Mouse (Mus musculus): ENCODE measurements around the gene Spag16. TPM values are rescaled to one million over a fixed set of nuclear protein-coding genes. Genes with fewer than 3 reads are reported as not detected.
A peak's percentile ranks its signal among the peaks of the same experiment; 100 is the strongest.

Gene Spag16
- polyA plus RNA-seq, 1 experiment from 2014 or later: 0.41 TPM

DNA sequence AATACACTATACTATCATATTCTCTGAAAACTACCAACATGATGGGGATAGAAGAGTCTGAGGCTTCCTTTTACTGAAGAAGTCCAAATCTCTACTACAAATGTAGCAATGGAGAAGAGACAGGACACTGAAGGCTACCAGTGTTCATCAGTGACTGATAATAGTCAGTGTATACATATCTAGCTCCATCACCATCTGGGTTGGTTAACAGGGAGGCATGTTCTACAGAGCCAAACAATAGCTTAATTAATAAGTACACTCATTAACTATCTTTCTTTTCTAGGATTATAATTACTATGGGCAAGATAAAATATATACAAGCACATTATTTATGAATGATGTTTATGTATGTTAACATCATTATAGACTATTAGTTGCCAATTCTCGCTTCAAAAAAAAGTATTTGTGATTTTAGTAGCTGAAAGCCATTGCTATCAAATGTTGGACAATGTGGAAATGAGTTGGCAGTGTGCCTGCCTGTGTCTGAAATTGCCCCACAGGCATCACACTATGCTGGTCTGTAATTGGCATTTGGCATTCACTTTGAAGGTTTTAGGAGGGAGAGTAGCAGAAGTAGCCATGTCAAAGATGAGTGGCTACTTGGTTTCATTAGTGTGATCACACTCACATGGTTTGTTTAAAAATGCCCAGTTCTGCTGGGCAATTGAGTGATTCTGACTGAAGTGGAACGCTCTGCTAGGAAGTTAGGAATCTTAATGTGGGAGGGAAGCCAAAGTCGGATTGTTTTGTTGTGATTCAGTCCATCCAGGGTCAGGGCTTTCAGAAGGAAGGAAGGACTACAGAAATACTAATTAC is 338.8 kb downstream of the Spag16 start:
- H3K4me2 ChIP-seq (ENCODE audit: low read depth, low read length): no peak overlapping the region
- no peak overlapping the region for H3K9ac ChIP-seq (ENCODE audit: low read length)
- H3K36me3 ChIP-seq (ENCODE audit: control insufficient read depth, insufficient read depth): no peaks in the 10 kb centered on the region
- no peaks in the 10 kb centered on the region for H3K9me3 ChIP-seq (replicated peaks; ENCODE audit: control insufficient read depth, low read length)
- no peak overlapping the region for H3K27ac ChIP-seq (ENCODE audit: low read length)
- H3K4me1 ChIP-seq (ENCODE audit: control insufficient read depth, insufficient read depth, low read length): no peaks in the 10 kb centered on the region
- H3K27me3 ChIP-seq (ENCODE audit: control insufficient read depth, insufficient read depth, low read length): no peaks in the 10 kb centered on the region
- no peak for ATAC-seq (replicated peaks; ENCODE audit: extremely low read depth, insufficient read depth, low FRiP score)
- no peak overlapping the region for H3K4me3 ChIP-seq (ENCODE audit: low read length)
- WGBS: 46% methylated on average over 3 of the region's 3 CpGs

DNA sequence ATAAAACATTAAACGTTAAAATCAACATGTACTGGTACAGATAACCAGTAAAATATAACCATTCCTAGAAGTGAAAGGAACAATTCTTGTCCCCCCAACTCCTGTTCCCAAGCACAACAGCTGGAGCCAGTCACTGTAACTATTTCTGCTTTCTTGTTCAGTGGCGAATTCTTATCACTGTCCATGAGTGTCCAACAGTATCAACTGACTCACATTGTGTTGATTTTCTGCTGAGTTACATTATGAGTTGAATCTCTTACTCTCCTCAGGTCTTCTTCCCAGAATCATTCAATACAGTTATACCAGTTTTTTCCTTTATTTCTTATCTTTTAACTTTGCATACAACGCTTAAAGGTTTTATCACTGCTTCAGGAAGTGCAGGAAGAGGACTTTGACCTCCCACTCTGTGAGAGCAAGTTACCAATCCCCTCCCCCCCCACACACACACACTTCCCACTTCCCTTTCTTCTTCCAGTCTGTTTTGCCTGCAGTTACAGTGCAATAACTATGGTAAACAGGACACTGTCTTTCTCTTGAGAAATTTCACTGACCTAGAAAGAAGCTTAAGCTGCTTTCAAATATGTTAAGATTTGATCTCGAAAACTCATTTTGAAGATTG is 353.5 kb downstream of the Spag16 start:
- H3K9me3 ChIP-seq (replicated peaks; ENCODE audit: control insufficient read depth, low read length): no peaks in the 10 kb centered on the region
- no peak overlapping the region for H3K27ac ChIP-seq (ENCODE audit: low read length)
- H3K9ac ChIP-seq (ENCODE audit: low read length): no peak overlapping the region
- no peaks in the 10 kb centered on the region for H3K4me1 ChIP-seq (ENCODE audit: control insufficient read depth, insufficient read depth, low read length)
- no peaks in the 10 kb centered on the region for H3K27me3 ChIP-seq (ENCODE audit: control insufficient read depth, insufficient read depth, low read length)
- WGBS: 31% methylated on average over 4 of the region's 4 CpGs
- ATAC-seq (replicated peaks; ENCODE audit: extremely low read depth, insufficient read depth, low FRiP score): 0 out of 2 replicates have a peak, but pooled peaks have one; percentile 23
- no peak overlapping the region for H3K4me3 ChIP-seq (ENCODE audit: low read length)
- no peak overlapping the region for H3K4me2 ChIP-seq (ENCODE audit: low read depth, low read length)
- H3K36me3 ChIP-seq (ENCODE audit: control insufficient read depth, insufficient read depth): no peaks in the 10 kb centered on the region

GRCm38 (mm10) chr1:70264815-70265214 is 438.0 kb downstream of the Spag16 start:
- Histone ChIP-seq H3K36me3 (ENCODE audit: control insufficient read depth, insufficient read depth) (no peaks in the 10 kb centered on the region), H3K4me1 (ENCODE audit: control insufficient read depth, insufficient read depth, low read length) (no peaks in the 10 kb centered on the region), H3K27me3 (ENCODE audit: control insufficient read depth, insufficient read depth, low read length) (no peaks in the 10 kb centered on the region), H3K9me3 (replicated peaks; ENCODE audit: control insufficient read depth, low read length) (no peaks in the 10 kb centered on the region), H3K27ac (ENCODE audit: low read length) (no peak overlapping the region), H3K4me2 (ENCODE audit: low read depth, low read length) (no peak overlapping the region), H3K4me3 (ENCODE audit: low read length) (no peak overlapping the region), H3K9ac (ENCODE audit: low read length) (no peak overlapping the region)
- ATAC-seq (replicated peaks; ENCODE audit: extremely low read depth, insufficient read depth, low FRiP score): no peak
- 72% methylated on average over 9 of the region's 9 CpGs for WGBS

- WGBS: 83% methylated on average over 5 of the region's 5 CpGs
- Histone ChIP-seq H3K9me3 (replicated peaks; ENCODE audit: control insufficient read depth, low read length) (no peaks in the 10 kb centered on the region), H3K4me2 (ENCODE audit: low read depth, low read length) (no peak overlapping the region), H3K4me1 (ENCODE audit: control insufficient read depth, insufficient read depth, low read length) (no peaks in the 10 kb centered on the region), H3K4me3 (ENCODE audit: low read length) (no peak overlapping the region), H3K9ac (ENCODE audit: low read length) (no peak overlapping the region), H3K36me3 (ENCODE audit: control insufficient read depth, insufficient read depth) (no peaks in the 10 kb centered on the region), H3K27ac (ENCODE audit: low read length) (no peak overlapping the region), H3K27me3 (ENCODE audit: control insufficient read depth, insufficient read depth, low read length) (no peaks in the 10 kb centered on the region)
- no peak for ATAC-seq (replicated peaks; ENCODE audit: extremely low read depth, insufficient read depth, low FRiP score)
Observed at GRCm38 (mm10) chr1:70265920-70266505, 439.2 kb downstream of the Spag16 start.

DNA sequence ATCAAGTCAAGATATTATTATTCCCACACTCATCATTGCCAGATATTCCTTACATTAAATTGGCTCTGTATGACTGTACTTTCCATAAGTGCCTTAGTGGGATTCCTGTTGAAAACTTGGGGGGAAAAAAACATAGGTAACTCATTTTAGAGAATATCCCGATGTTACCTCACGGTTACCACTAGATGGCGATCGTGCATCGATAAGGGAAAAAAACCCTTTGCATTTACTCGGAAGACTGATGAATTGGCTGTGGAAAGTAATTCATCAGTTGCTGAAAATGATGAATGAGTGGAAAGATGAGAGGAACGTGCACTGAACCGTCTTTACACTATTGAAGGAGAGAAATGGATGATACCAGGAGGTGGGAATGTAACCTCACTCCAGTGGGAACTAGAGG is 443.4 kb downstream of the Spag16 start:
- Histone ChIP-seq H3K4me3 (ENCODE audit: low read length) (no peak overlapping the region), H3K9ac (ENCODE audit: low read length) (no peak overlapping the region), H3K4me2 (ENCODE audit: low read depth, low read length) (no peak overlapping the region), H3K27ac (ENCODE audit: low read length) (no peak overlapping the region), H3K36me3 (ENCODE audit: control insufficient read depth, insufficient read depth) (no peaks in the 10 kb centered on the region), H3K4me1 (ENCODE audit: control insufficient read depth, insufficient read depth, low read length) (no peaks in the 10 kb centered on the region), H3K27me3 (ENCODE audit: control insufficient read depth, insufficient read depth, low read length) (no peaks in the 10 kb centered on the region), H3K9me3 (replicated peaks; ENCODE audit: control insufficient read depth, low read length) (no peaks in the 10 kb centered on the region)
- no peak for ATAC-seq (replicated peaks; ENCODE audit: extremely low read depth, insufficient read depth, low FRiP score)
- 11% methylated on average over 8 of the region's 8 CpGs for WGBS

GRCm38 (mm10) chr1:70272753-70273152 is 446.0 kb downstream of the Spag16 start:
- Histone ChIP-seq H3K4me3 (ENCODE audit: low read length) (no peak overlapping the region), H3K27ac (ENCODE audit: low read length) (no peak overlapping the region), H3K9ac (ENCODE audit: low read length) (no peak overlapping the region), H3K27me3 (ENCODE audit: control insufficient read depth, insufficient read depth, low read length) (no peaks in the 10 kb centered on the region), H3K36me3 (ENCODE audit: control insufficient read depth, insufficient read depth) (no peaks in the 10 kb centered on the region), H3K4me2 (ENCODE audit: low read depth, low read length) (no peak overlapping the region), H3K4me1 (ENCODE audit: control insufficient read depth, insufficient read depth, low read length) (no peaks in the 10 kb centered on the region), H3K9me3 (replicated peaks; ENCODE audit: control insufficient read depth, low read length) (no peaks in the 10 kb centered on the region)
- no peak for ATAC-seq (replicated peaks; ENCODE audit: extremely low read depth, insufficient read depth, low FRiP score)
- 64% methylated on average over 2 of the region's 2 CpGs for WGBS

DNA sequence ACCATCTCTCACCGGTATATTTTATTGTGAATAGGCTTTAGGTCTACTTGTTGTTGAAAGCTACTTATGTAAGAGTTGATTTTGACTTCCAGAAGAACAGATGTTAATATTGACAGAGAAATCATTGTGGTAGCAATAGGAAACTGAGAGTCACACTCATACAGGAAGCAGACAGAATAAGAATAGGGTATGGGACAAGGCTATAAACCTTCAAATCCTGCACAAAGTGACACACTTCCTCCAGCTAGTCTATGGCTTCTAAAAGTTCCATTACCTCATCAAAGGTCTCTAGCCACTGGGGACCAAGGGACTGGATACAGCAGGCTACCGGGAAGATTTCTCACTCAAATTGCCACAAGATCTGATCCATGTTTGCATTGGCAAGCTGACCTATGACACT is 452.5 kb downstream of the Spag16 start:
- H3K4me2 ChIP-seq (ENCODE audit: low read depth, low read length): no peak overlapping the region
- H3K4me1 ChIP-seq (ENCODE audit: control insufficient read depth, insufficient read depth, low read length): no peaks in the 10 kb centered on the region
- H3K27me3 ChIP-seq (ENCODE audit: control insufficient read depth, insufficient read depth, low read length): no peaks in the 10 kb centered on the region
- no peak overlapping the region for H3K4me3 ChIP-seq (ENCODE audit: low read length)
- H3K27ac ChIP-seq (ENCODE audit: low read length): no peak overlapping the region
- no peak for ATAC-seq (replicated peaks; ENCODE audit: extremely low read depth, insufficient read depth, low FRiP score)
- no peaks in the 10 kb centered on the region for H3K36me3 ChIP-seq (ENCODE audit: control insufficient read depth, insufficient read depth)
- H3K9me3 ChIP-seq (replicated peaks; ENCODE audit: control insufficient read depth, low read length): no peaks in the 10 kb centered on the region
- WGBS: 69% methylated on average over 2 of the region's 2 CpGs
- no peak overlapping the region for H3K9ac ChIP-seq (ENCODE audit: low read length)

GRCm38 (mm10) chr1:70283388-70283787 is 456.6 kb downstream of the Spag16 start:
- no peak overlapping the region for H3K4me3 ChIP-seq (ENCODE audit: low read length)
- 77% methylated on average over 1 of the region's 1 CpGs for WGBS
- ATAC-seq (replicated peaks; ENCODE audit: extremely low read depth, insufficient read depth, low FRiP score): no peak

DNA sequence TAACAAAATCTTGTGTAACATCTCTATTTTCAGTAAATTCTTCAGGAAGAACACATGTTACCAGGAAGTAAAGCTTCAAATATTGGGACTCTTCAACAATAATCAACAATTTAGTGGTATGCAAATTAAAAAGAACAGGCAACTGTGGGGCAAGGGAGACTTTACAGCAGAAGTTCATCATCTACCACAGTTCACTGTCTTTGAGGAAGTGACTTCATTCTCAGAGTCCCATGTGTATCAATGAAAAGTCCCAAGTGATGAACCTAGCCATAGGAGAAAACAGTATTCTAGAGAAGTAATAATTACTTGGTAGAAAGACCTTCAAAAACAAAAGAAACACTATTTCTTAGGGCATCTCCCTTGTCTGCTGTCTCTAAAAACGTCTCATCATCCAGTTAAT is 457.4 kb downstream of the Spag16 start:
- Histone ChIP-seq H3K9ac (ENCODE audit: low read length) (no peak overlapping the region), H3K27ac (ENCODE audit: low read length) (no peak overlapping the region), H3K4me2 (ENCODE audit: low read depth, low read length) (no peak overlapping the region), H3K4me1 (ENCODE audit: control insufficient read depth, insufficient read depth, low read length) (no peaks in the 10 kb centered on the region), H3K27me3 (ENCODE audit: control insufficient read depth, insufficient read depth, low read length) (no peaks in the 10 kb centered on the region), H3K4me3 (ENCODE audit: low read length) (no peak overlapping the region), H3K9me3 (replicated peaks; ENCODE audit: control insufficient read depth, low read length) (no peaks in the 10 kb centered on the region), H3K36me3 (ENCODE audit: control insufficient read depth, insufficient read depth) (no peaks in the 10 kb centered on the region)
- no peak for ATAC-seq (replicated peaks; ENCODE audit: extremely low read depth, insufficient read depth, low FRiP score)
- 54% methylated on average over 1 of the region's 1 CpGs for WGBS

More at GRCm38 (mm10) chr1:70283388-70283787, 456.6 kb downstream of the Spag16 start:
- no peaks in the 10 kb centered on the region for H3K27me3 ChIP-seq (ENCODE audit: control insufficient read depth, insufficient read depth, low read length)
- no peaks in the 10 kb centered on the region for H3K9me3 ChIP-seq (replicated peaks; ENCODE audit: control insufficient read depth, low read length)
- H3K4me2 ChIP-seq (ENCODE audit: low read depth, low read length): no peak overlapping the region
- H3K4me1 ChIP-seq (ENCODE audit: control insufficient read depth, insufficient read depth, low read length): no peaks in the 10 kb centered on the region
- no peak overlapping the region for H3K9ac ChIP-seq (ENCODE audit: low read length)
- no peaks in the 10 kb centered on the region for H3K36me3 ChIP-seq (ENCODE audit: control insufficient read depth, insufficient read depth)
- no peak overlapping the region for H3K27ac ChIP-seq (ENCODE audit: low read length)

All from heart, embryonic 16.5 days (tissue).